Mouse (Mus musculus) erythroblast, embryonic 14.5 days (primary cell): ENCODE results near the gene Abcc6.

Experiments
- GATA1 ChIP-seq: IDR thresholded peaks from 2 replicates; pipeline ENCODE4 v1.6.1; 2012; ENCODE audit warnings: low read length, inconsistent platforms, mixed read lengths
- TAL1 ChIP-seq: IDR thresholded peaks from 3 replicates; pipeline ENCODE4 v1.6.1; 2012; ENCODE audit warnings: low read length, inconsistent platforms, mixed read lengths

DNA sequence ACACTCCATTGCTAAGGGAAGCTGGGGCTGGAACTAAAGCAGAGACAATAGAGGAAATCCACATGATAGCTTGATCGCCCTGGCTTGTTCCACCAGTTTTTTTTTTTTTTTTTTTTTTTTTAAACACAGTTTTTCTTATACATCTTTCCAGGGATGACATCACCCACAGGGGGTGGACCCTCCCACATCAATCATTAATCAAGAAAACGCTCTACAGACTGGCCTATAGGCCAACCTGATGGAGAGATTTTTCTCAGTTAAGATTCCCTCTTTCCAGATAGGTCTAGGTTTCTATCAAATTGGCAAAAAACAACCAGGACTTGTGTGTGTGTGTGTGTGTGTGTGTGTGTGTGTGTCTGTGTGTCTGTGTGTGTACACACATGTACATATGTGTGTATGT is 9.8 kb upstream of the Abcc6 start:
- TF ChIP-seq GATA1, result no peak
- no peak for TF ChIP-seq TAL1
